In genomic region chr10:43036646-43037454, GRCm38 (mm10) we compare ENCODE assay signal across 15 mouse cellular contexts.
DNase-seq lines count a peak whose midpoint lies in the region; ATAC-seq and TF ChIP-seq lines count a peak whose summit lies in the region.
"Had no signal": no experiment of that assay in that cellular context is flagged by ENCODE, and none has a peak within 500 bp of the region (broad histone marks: within the 10 kb centered on the region; RNA-seq: fewer than 3 reads in every experiment).

No protein-coding gene starts in this region.

- H3K9ac ChIP-seq in forebrain, embryonic 13.5 days, result no peak overlapping the region
- H3K9ac ChIP-seq in forebrain, embryonic 16.5 days (replicated peaks; ENCODE audit: low read depth, low read length), result no peak overlapping the region
- H3K9ac ChIP-seq in lung, postnatal 0 days (replicated peaks; ENCODE audit: low read depth), result no peak overlapping the region
- no peak overlapping the region for H3K9ac ChIP-seq in midbrain, embryonic 11.5 days (ENCODE audit: low read length)
- H3K9ac ChIP-seq: liver, embryonic 15.5 days had no signal

- intact Hi-C loops in left cerebral cortex, postnatal 4 days (cut with DNase I), result no loop called here

- peak; percentile 36; the same call in 1 of the 2 replicates for ATAC-seq in forebrain, embryonic 13.5 days
- ATAC-seq in forebrain, embryonic 16.5 days, result no peak
- peak; percentile 57; the same call in 1 of the 2 replicates for ATAC-seq in lung, postnatal 0 days
- ATAC-seq in midbrain, embryonic 11.5 days (ENCODE audit: low FRiP score), result 0 out of 2 replicates have a peak, but pooled peaks have one; percentile 22

- H3K27me3 ChIP-seq in forebrain, embryonic 13.5 days, result no peaks in the 10 kb centered on the region
- no peaks in the 10 kb centered on the region for H3K27me3 ChIP-seq in forebrain, embryonic 16.5 days (replicated peaks; ENCODE audit: control insufficient read depth, insufficient read depth, low read length)
- no peaks in the 10 kb centered on the region for H3K27me3 ChIP-seq in lung, postnatal 0 days (replicated peaks; ENCODE audit: insufficient read depth, low read length)
- no peaks in the 10 kb centered on the region for H3K27me3 ChIP-seq in midbrain, embryonic 11.5 days (ENCODE audit: control insufficient read depth, insufficient read depth, low read length)

- DNase-seq in lung, postnatal 0 days (ENCODE audit: low spot score), result peak; percentile 32
- DNase-seq in lung, postnatal 10 days, result no peak
- no peak for DNase-seq in midbrain, embryonic 11.5 days (ENCODE audit: low spot score, missing footprints)
- DNase-seq in adipocyte (ENCODE audit: low spot score), result no peak
- DNase-seq in left cerebral cortex, postnatal 4 days, result no peak
- DNase-seq in spleen, postnatal 10 days (ENCODE audit: low spot score in 2 of 2), result no peak
- DNase-seq: cerebellum, adult 2 months; gastrocnemius, postnatal 36 days; heart, postnatal 14 days; kidney, adult 11 months; thymus, adult 18-20 months had no signal

- H3K36me3 ChIP-seq in forebrain, embryonic 13.5 days (ENCODE audit: poor library complexity, severe bottlenecking), result peaks cover 9% of the 10 kb centered on the region; the same call in 1 of the 2 replicates
- H3K36me3 ChIP-seq in forebrain, embryonic 16.5 days (ENCODE audit: control insufficient read depth, insufficient read depth), result no peaks in the 10 kb centered on the region
- no peaks in the 10 kb centered on the region for H3K36me3 ChIP-seq in lung, postnatal 0 days (ENCODE audit: insufficient read depth, low read length)
- no peaks in the 10 kb centered on the region for H3K36me3 ChIP-seq in midbrain, embryonic 11.5 days (ENCODE audit: control insufficient read depth, insufficient read depth, low read length)
- H3K36me3 ChIP-seq: G1E; liver, embryonic 15.5 days had no signal

- H3K4me1 ChIP-seq in forebrain, embryonic 13.5 days, result peaks cover 33% of the 10 kb centered on the region
- H3K4me1 ChIP-seq in forebrain, embryonic 16.5 days (replicated peaks; ENCODE audit: control insufficient read depth, insufficient read depth, low read length), result peaks cover 9% of the 10 kb centered on the region
- no peaks in the 10 kb centered on the region for H3K4me1 ChIP-seq in lung, postnatal 0 days (ENCODE audit: insufficient read depth, low read depth, low read length)
- H3K4me1 ChIP-seq in midbrain, embryonic 11.5 days (ENCODE audit: control insufficient read depth, insufficient read depth, low read length), result peaks cover 9% of the 10 kb centered on the region

- WGBS in forebrain, embryonic 13.5 days, result 37% methylated on average over 21 of the region's 21 CpGs
- WGBS in forebrain, embryonic 16.5 days, result 40% methylated on average over 21 of the region's 21 CpGs
- WGBS in lung, postnatal 0 days, result 63% methylated on average over 21 of the region's 21 CpGs
- 40% methylated on average over 21 of the region's 21 CpGs for WGBS in midbrain, embryonic 11.5 days

- no peak overlapping the region for H3K4me2 ChIP-seq in forebrain, embryonic 13.5 days
- no peak overlapping the region for H3K4me2 ChIP-seq in forebrain, embryonic 16.5 days (ENCODE audit: low read length)
- no peak overlapping the region for H3K4me2 ChIP-seq in lung, postnatal 0 days (replicated peaks; ENCODE audit: low read depth, low read length)
- no peak overlapping the region for H3K4me2 ChIP-seq in midbrain, embryonic 11.5 days
- H3K4me2 ChIP-seq: liver, embryonic 15.5 days had no signal

- no peak overlapping the region for H3K27ac ChIP-seq in forebrain, embryonic 13.5 days
- no peak overlapping the region for H3K27ac ChIP-seq in forebrain, embryonic 16.5 days (ENCODE audit: low read length)
- H3K27ac ChIP-seq in lung, postnatal 0 days (ENCODE audit: low read length), result no peak overlapping the region
- H3K27ac ChIP-seq in midbrain, embryonic 11.5 days (ENCODE audit: low read depth, low read length), result no peak overlapping the region
- H3K27ac ChIP-seq: liver, embryonic 15.5 days had no signal

- no peak for TF ChIP-seq CTCF in lung, postnatal 0 days (IDR thresholded peaks at IDR 0.05)

- H3K9me3 ChIP-seq in forebrain, embryonic 13.5 days (replicated peaks), result no peaks in the 10 kb centered on the region
- no peaks in the 10 kb centered on the region for H3K9me3 ChIP-seq in forebrain, embryonic 16.5 days (ENCODE audit: control insufficient read depth, low read length)
- no peaks in the 10 kb centered on the region for H3K9me3 ChIP-seq in lung, postnatal 0 days (ENCODE audit: low read length)
- peaks cover 2% of the 10 kb centered on the region; the same call in 1 of the 2 replicates for H3K9me3 ChIP-seq in midbrain, embryonic 11.5 days (ENCODE audit: control insufficient read depth, low read length)
- H3K9me3 ChIP-seq: G1E; liver, embryonic 15.5 days had no signal

- no peak overlapping the region for H3K4me3 ChIP-seq in forebrain, embryonic 13.5 days
- no peak overlapping the region for H3K4me3 ChIP-seq in forebrain, embryonic 16.5 days (replicated peaks; ENCODE audit: low read length)
- no peak overlapping the region for H3K4me3 ChIP-seq in lung, postnatal 0 days (ENCODE audit: low read depth, low read length)
- no peak overlapping the region for H3K4me3 ChIP-seq in midbrain, embryonic 11.5 days (ENCODE audit: low read depth, low read length)
- H3K4me3 ChIP-seq: liver, embryonic 15.5 days had no signal

- TF ChIP-seq EP300 in lung, postnatal 0 days (IDR thresholded peaks at IDR 0.05), result no peak
